Mouse (Mus musculus) hindbrain, embryonic 16.5 days (tissue): ENCODE data around the gene Tbc1d13. TPM values are rescaled to one million over a fixed set of nuclear protein-coding genes. Genes with fewer than 3 reads are reported as not detected.

Experiments
- ATAC-seq: fragments of 200-750 bp; cut with Nextera tagmentation; 2 replicates; pipeline ENCODE4 v1.8.0; 2017; ENCODE audit warnings: moderate TSS enrichment, moderate library complexity
- H3K27ac ChIP-seq: fragments of 300-500 bp; sonication (generic); 2 replicates; pipeline ENCODE4 v1.5.1; 2014; ENCODE audit warnings: low read depth, mild to moderate bottlenecking, control low read depth, low read length, moderate library complexity
- H3K27me3 ChIP-seq: fragments of 300-500 bp; sonication (generic); replicated peaks from 2 replicates; pipeline ENCODE4 v1.6.1; 2014; ENCODE audit warnings: low read length; ENCODE audit not compliant: control insufficient read depth, insufficient read depth
- H3K36me3 ChIP-seq: fragments of 300-500 bp; sonication (generic); 2 replicates; pipeline ENCODE4 v1.6.1; 2014; ENCODE audit warnings: mild to moderate bottlenecking, low read length, moderate library complexity, mixed read lengths; ENCODE audit not compliant: control insufficient read depth, insufficient read depth
- H3K4me1 ChIP-seq: fragments of 300-500 bp; sonication (generic); 2 replicates; pipeline ENCODE4 v1.6.1; 2014; ENCODE audit warnings: low read depth, low read length; ENCODE audit not compliant: control insufficient read depth, insufficient read depth
- H3K4me2 ChIP-seq: fragments of 300-500 bp; sonication (generic); 2 replicates; pipeline ENCODE4 v1.6.1; 2014; ENCODE audit warnings: mild to moderate bottlenecking, low read length, control low read depth, moderate library complexity
- H3K4me3 ChIP-seq: fragments of 300-500 bp; sonication (generic); 2 replicates; pipeline ENCODE4 v1.5.1; 2014; ENCODE audit warnings: mild to moderate bottlenecking, low read length, control low read depth, moderate library complexity
- H3K9ac ChIP-seq: fragments of 300-500 bp; sonication (generic); 2 replicates; pipeline ENCODE4 v1.6.1; 2014; ENCODE audit warnings: low read depth, mild to moderate bottlenecking, control low read depth, low read length, moderate library complexity
- H3K9me3 ChIP-seq: fragments of 300-500 bp; sonication (generic); 2 replicates; pipeline ENCODE4 v1.6.1; 2014; ENCODE audit warnings: mild to moderate bottlenecking, low read length, moderate library complexity; ENCODE audit not compliant: control insufficient read depth
- WGBS: fragments of 180-500 bp; shearing (Covaris S2); extraction: QIAGEN DNeasy Blood & Tissue Kit; methylation state at CpG from one replicate; pipeline ENCODE4 v1.1.7; 2014; 5-methylcytosine and 5-hydroxymethylcytosine counted together
- polyA plus RNA-seq: library from polyadenylated mRNA; unstranded; fragments of >200 nt; fragmentation: Nextera tagmentation; extraction: Ambion mirVana; gene quantifications from 2 replicates; pipeline ENCODE4 v1.2.1, GENCODE M21; 2015

Gene Tbc1d13
- polyA plus RNA-seq, 1 experiment from 2014 or later = 8.8 TPM

GRCm38 (mm10) chr2:30095882-30096527 lies 37.5 kb upstream of the Tbc1d13 start:
- WGBS = 78% methylated on average over 2 of the region's 2 CpGs
- H3K36me3 ChIP-seq = peaks cover 30% of the 10 kb centered on the region

GRCm38 (mm10) chr2:30100214-30100613 lies 33.3 kb upstream of the Tbc1d13 start:
- Histone ChIP-seq H3K27ac (no peak overlapping the region), H3K4me3 (no peak overlapping the region), H3K27me3 (no peaks in the 10 kb centered on the region), H3K9ac (no peak overlapping the region), H3K4me2 (no peak overlapping the region), H3K36me3 (peaks cover 49% of the 10 kb centered on the region), H3K9me3 (no peaks in the 10 kb centered on the region), H3K4me1 (no peaks in the 10 kb centered on the region; the same call in 1 of the 2 replicates)
- 75% methylated on average over 4 of the region's 4 CpGs for WGBS
- ATAC-seq = no peak

More at GRCm38 (mm10) chr2:30095882-30096527, 37.5 kb upstream of the Tbc1d13 start:
- peaks cover 9% of the 10 kb centered on the region for H3K4me1 ChIP-seq
- H3K27me3 ChIP-seq = no peaks in the 10 kb centered on the region
- H3K4me3 ChIP-seq = no peak overlapping the region
- H3K4me2 ChIP-seq = no peak overlapping the region
- no peak overlapping the region for H3K9ac ChIP-seq
- no peaks in the 10 kb centered on the region for H3K9me3 ChIP-seq
- H3K27ac ChIP-seq = no peak overlapping the region
- no peak for ATAC-seq

DNA sequence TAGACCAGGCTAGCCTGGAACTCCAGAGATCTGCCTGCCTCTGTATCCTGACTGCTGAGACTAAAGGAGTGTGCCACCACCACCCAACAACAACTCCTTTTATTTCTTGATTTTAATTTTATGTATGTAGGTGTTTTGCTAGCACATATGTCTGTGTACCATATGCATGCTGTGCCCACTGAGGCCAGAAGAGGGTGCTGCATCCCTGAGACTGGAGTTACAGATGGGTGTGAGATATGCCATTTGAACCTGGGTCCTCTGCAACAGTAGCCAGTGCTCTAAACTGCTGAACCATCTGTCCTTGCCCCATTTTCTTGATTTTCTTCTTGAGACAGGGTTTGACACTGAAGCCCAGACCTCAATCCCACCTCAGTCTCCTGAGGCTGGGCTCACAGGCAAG lies 27.2 kb upstream of the Tbc1d13 start:
- peaks cover 59% of the 10 kb centered on the region for H3K36me3 ChIP-seq
- H3K9me3 ChIP-seq = no peaks in the 10 kb centered on the region
- H3K4me1 ChIP-seq = no peaks in the 10 kb centered on the region
- no peak for ATAC-seq
- H3K27ac ChIP-seq = no peak overlapping the region
- no peak overlapping the region for H3K4me3 ChIP-seq
- no peaks in the 10 kb centered on the region for H3K27me3 ChIP-seq
- H3K4me2 ChIP-seq = no peak overlapping the region
- H3K9ac ChIP-seq = no peak overlapping the region

DNA sequence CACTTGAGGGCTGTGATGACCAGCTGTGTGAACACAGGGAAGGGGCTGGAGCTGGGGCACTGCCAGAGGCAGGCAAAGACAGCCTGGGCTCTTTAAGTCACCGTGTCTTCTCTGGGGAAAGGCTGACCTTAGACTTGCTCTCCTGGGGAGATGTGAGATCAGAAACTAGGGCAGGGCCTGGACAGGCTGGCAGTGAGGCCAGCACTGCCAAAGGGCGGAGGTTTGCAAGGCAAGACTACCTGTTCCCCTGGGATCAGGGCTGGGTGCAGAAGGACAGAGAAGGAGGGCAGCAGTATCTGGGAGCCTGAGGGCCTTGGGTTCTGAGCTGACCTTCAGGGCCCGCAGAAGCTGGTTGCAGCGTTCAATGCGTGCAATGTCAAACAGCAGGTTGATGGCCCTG lies 25.9 kb upstream of the Tbc1d13 start:
- Histone ChIP-seq H3K4me2 (no peak overlapping the region), H3K27me3 (no peaks in the 10 kb centered on the region), H3K9me3 (no peaks in the 10 kb centered on the region), H3K9ac (no peak overlapping the region), H3K27ac (no peak overlapping the region), H3K4me1 (no peaks in the 10 kb centered on the region), H3K4me3 (no peak overlapping the region), H3K36me3 (peaks cover 55% of the 10 kb centered on the region)
- 94% methylated on average over 5 of the region's 5 CpGs for WGBS
- no peak for ATAC-seq

- no peak overlapping the region for H3K27ac ChIP-seq
- H3K36me3 ChIP-seq = peaks cover 55% of the 10 kb centered on the region
- no peaks in the 10 kb centered on the region for H3K9me3 ChIP-seq
- WGBS = 97% methylated on average over 4 of the region's 4 CpGs
- H3K4me3 ChIP-seq = no peak overlapping the region
- no peaks in the 10 kb centered on the region for H3K4me1 ChIP-seq
- H3K4me2 ChIP-seq = no peak overlapping the region
- no peak for ATAC-seq
- no peaks in the 10 kb centered on the region for H3K27me3 ChIP-seq
- no peak overlapping the region for H3K9ac ChIP-seq
Measured at GRCm38 (mm10) chr2:30108260-30108659, 25.3 kb upstream of the Tbc1d13 start.

DNA sequence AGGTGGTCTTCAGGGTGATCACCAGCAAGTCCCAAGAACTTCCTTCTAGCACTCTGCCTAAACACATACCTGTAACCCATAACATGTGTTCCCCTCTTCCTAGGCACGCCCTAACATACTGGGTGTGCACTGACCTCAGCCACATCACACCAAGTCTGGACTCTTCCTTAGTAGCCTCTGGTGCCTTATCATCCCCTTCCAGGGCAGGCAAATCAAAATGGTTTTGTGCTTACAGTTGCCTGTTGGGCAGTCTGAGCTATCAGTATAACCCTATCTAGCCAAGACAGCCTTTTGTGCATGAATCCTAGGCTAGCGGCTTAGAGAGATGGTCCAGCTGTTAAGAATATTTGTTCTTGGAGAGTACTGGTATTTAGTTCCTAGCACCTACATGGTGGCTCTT lies 22.0 kb upstream of the Tbc1d13 start:
- 96% methylated on average over 2 of the region's 2 CpGs for WGBS
- no peak overlapping the region for H3K4me2 ChIP-seq

DNA sequence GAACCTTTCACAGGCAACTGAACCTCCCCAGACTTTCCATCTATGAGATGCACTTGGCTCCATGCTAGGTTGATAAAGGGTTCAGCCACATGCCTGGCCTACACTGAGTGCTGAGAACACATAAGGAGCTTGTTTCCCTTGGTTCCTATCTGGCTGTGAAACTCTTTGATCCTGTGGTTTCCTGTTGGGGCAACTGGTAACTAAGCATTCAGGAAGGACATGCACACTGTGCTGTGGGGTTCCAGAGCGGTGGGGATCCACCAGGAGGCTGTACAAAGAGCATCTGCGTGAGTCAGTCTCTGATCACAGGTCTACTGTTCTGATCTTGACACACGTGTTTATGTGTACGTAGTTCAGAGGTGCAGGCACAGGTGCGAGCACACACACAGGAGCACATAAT lies 21.0 kb upstream of the Tbc1d13 start:
- WGBS = 92% methylated on average over 5 of the region's 5 CpGs
- no peak overlapping the region for H3K9ac ChIP-seq
- no peak overlapping the region for H3K27ac ChIP-seq
- peaks cover 32% of the 10 kb centered on the region for H3K36me3 ChIP-seq
- H3K4me1 ChIP-seq = no peaks in the 10 kb centered on the region
- no peaks in the 10 kb centered on the region for H3K27me3 ChIP-seq
- no peak overlapping the region for H3K4me3 ChIP-seq
- H3K4me2 ChIP-seq = no peak overlapping the region
- no peaks in the 10 kb centered on the region for H3K9me3 ChIP-seq
- no peak for ATAC-seq

More for the DNA sequence above, 22.0 kb upstream of the Tbc1d13 start:
- ATAC-seq = no peak
- H3K27ac ChIP-seq = no peak overlapping the region
- peaks cover 41% of the 10 kb centered on the region for H3K36me3 ChIP-seq
- H3K9me3 ChIP-seq = no peaks in the 10 kb centered on the region
- H3K4me3 ChIP-seq = no peak overlapping the region
- no peaks in the 10 kb centered on the region for H3K4me1 ChIP-seq
- no peak overlapping the region for H3K9ac ChIP-seq
- no peaks in the 10 kb centered on the region for H3K27me3 ChIP-seq

DNA sequence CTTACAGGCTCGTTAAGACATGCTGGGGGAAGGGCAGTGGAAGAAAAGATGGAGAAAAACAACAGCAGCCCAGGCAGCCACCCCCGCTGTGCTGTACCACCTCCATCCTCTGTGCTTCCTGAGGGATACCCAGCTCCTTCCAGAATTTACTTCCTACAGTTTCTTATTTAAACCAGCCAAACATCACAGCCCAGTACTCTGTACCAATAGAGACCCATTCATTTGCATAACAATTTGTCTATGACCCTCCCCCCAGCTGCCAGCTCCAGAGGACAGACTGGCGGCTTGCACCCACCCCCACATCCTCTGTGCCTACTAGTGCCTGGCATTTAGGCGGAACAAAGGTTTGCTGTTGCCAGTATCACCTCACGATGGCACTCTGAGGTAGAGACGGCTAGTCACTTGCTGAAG lies 13.9 kb upstream of the Tbc1d13 start:
- no peak overlapping the region; the same call in 1 of the 2 replicates for H3K4me2 ChIP-seq
- 6% methylated on average over 6 of the region's 6 CpGs for WGBS
- no peak for ATAC-seq
- no peak overlapping the region for H3K9ac ChIP-seq
- peaks cover 25% of the 10 kb centered on the region for H3K4me1 ChIP-seq
- no peak overlapping the region; the same call in 1 of the 2 replicates for H3K27ac ChIP-seq
- H3K9me3 ChIP-seq = no peaks in the 10 kb centered on the region
- H3K36me3 ChIP-seq = no peaks in the 10 kb centered on the region
- no peaks in the 10 kb centered on the region for H3K27me3 ChIP-seq
- no peak overlapping the region for H3K4me3 ChIP-seq

GRCm38 (mm10) chr2:30120269-30120668 lies 13.3 kb upstream of the Tbc1d13 start:
- no peak overlapping the region for H3K4me2 ChIP-seq
- ATAC-seq = no peak
- WGBS = 72% methylated on average over 4 of the region's 4 CpGs

More at GRCm38 (mm10) chr2:30120269-30120668, 13.3 kb upstream of the Tbc1d13 start:
- H3K4me1 ChIP-seq = peaks cover 30% of the 10 kb centered on the region
- H3K27ac ChIP-seq = no peak overlapping the region
- H3K9me3 ChIP-seq = no peaks in the 10 kb centered on the region
- H3K9ac ChIP-seq = no peak overlapping the region
- no peaks in the 10 kb centered on the region for H3K27me3 ChIP-seq
- H3K4me3 ChIP-seq = no peak overlapping the region
- H3K36me3 ChIP-seq = no peaks in the 10 kb centered on the region
